ENCODE assay signal across 13 mouse cellular contexts in the genomic region with DNA sequence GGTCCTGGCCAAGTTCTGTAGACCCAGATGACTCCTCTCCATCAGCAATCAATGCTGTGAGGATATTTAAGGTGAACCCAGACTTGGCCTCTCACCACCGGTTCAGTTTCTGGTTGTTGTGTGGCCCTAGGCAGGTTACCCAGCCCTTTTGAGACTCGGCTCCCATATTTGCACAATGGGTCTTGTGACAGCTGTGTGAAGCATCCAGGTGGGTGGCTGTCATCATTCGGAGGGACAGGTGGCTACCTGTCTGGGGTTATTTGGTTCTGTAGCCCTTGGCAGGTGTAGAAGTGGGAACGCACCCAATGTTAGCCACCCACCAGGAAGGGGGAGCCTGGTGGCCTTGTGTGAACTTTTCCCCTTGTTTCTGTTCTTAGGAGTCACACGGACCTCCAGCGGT. TPM values are rescaled to one million over a fixed set of nuclear protein-coding genes. Genes with fewer than 3 reads are reported as not detected.
DNase-seq lines count a peak whose midpoint lies in the region.
"Had no signal": no experiment of that assay in that cellular context is flagged by ENCODE, and none has a peak within 500 bp of the region (broad histone marks: within the 10 kb centered on the region; RNA-seq: fewer than 3 reads in every experiment).

No protein-coding gene starts in this region.

- DNase-seq in fat pad, adult 2 months (ENCODE audit: extremely low read depth, low read depth, low spot score), result peak; percentile 76
- peak; percentile 75 for DNase-seq in gonadal fat pad, adult 2 months (ENCODE audit: low read depth)
- no peak for DNase-seq in cerebellum, postnatal 25 days
- no peak for DNase-seq in heart, adult 18-20 months
- DNase-seq: adrenal gland, adult 2 months; adrenal gland, adult 8-10 months; adrenal gland, postnatal 10 days; adrenal gland, postnatal 14 days; adrenal gland, postnatal 25 days; B cell, adult 2 months; cerebellum, adult 11 months; cerebellum, adult 11-12 months; cerebellum, adult 18-20 months had no signal

RNA-seq across cellular contexts. Expression of gene Sept9, which starts 19.0 kb away (rescaled TPM):
- 35.4 and 40.6 TPM in 2 replicates for polyA plus RNA-seq in gonadal fat pad, adult 2 months (2012; rRNA removed)
- 10 to 100 TPM; 32.7 to 33.4 TPM for total RNA-seq in heart, adult 18-20 months (2021)

Comparison
In these comparisons a context has a peak if more than half of its experiments do, and no peak if none do; other contexts are left out.
1. DNase-seq: peak in fat pad, adult 2 months (single experiment) and gonadal fat pad, adult 2 months (single experiment); none in cerebellum, postnatal 25 days (0 of 2) and heart, adult 18-20 months (0 of 2).